Mouse (Mus musculus): ENCODE results near the gene Eps8l1. TPM values are rescaled to one million over a fixed set of nuclear protein-coding genes. Genes with fewer than 3 reads are reported as not detected.

Gene Eps8l1
- polyA plus RNA-seq, 1 experiment from 2014 or later, result 4.2 TPM

DNA sequence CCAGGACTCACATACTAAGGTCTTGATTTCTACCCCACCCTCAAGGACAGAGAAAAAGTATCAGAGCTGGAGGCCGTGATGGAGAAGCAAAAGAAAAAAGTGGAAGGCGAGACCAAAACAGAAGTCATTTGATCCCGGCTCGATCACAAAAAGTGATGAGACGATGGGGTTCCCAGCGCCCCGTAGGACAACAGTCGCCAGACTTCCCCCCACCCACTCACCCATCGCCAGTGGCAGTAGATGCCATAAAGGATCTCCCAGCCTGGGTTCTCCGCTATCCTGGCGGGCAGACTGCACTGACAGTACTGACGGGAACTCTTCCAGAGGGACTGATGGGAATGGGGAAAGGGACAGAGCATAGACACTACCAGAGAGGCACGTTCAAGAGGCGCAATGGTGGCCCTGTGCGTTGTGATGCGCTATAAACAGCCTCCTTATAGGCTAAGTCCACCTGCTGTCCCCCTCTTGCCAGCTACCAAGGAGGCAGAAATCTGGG, 18.4 kb downstream of the Eps8l1 start:
- peak overlapping the region; percentile 78 for H3K9ac ChIP-seq
- peak overlapping the region; percentile 97 for H3K27ac ChIP-seq (replicated peaks)
- H3K4me3 ChIP-seq, result peak overlapping the region; percentile 55
- peaks cover 34% of the 10 kb centered on the region for H3K36me3 ChIP-seq
- WGBS, result 2% methylated on average over 16 of the region's 16 CpGs
- peak overlapping the region; percentile 76 for H3K4me2 ChIP-seq
- H3K4me1 ChIP-seq, result peaks cover 28% of the 10 kb centered on the region
- H3K9me3 ChIP-seq, result no peaks in the 10 kb centered on the region
- ATAC-seq (ENCODE audit: extremely low read depth, insufficient number of reproducible peaks, low FRiP score, low TSS enrichment), result no peak
- peaks cover 24% of the 10 kb centered on the region for H3K27me3 ChIP-seq (replicated peaks)

DNA sequence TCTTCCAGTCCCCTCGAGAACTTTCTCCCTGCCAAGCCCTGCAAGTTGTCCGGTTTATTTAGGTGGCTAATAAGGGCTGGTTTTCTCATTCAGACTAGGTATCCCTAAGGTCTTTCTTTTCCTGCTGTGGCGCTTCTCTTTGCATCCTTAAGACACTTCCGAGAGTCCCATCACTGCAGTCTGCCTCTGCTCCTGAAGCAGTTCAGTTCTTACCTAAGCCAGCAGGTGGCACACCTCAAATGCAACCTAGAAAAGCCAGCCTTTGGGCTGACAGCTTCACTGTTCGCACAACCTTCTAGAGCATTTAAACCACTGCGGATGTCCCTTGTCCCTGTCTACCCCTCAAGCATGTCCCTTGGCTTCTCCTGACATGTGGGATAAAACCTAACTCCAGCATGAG, 19.2 kb downstream of the Eps8l1 start:
- 27% methylated on average over 6 of the region's 6 CpGs for WGBS
- H3K4me3 ChIP-seq, result 0 out of 2 replicates have a peak overlapping the region, but pooled peaks have one; percentile 55
- peaks cover 22% of the 10 kb centered on the region for H3K4me1 ChIP-seq
- peak overlapping the region; percentile 76; the same call in 1 of the 2 replicates for H3K4me2 ChIP-seq
- peak overlapping the region; percentile 45; the same call in 1 of the 2 replicates for H3K9ac ChIP-seq
- H3K9me3 ChIP-seq, result no peaks in the 10 kb centered on the region
- peaks cover 16% of the 10 kb centered on the region for H3K27me3 ChIP-seq (replicated peaks)
- no peak for ATAC-seq (ENCODE audit: extremely low read depth, insufficient number of reproducible peaks, low FRiP score, low TSS enrichment)
- no peak overlapping the region for H3K27ac ChIP-seq (replicated peaks)
- H3K36me3 ChIP-seq, result peaks cover 42% of the 10 kb centered on the region

DNA sequence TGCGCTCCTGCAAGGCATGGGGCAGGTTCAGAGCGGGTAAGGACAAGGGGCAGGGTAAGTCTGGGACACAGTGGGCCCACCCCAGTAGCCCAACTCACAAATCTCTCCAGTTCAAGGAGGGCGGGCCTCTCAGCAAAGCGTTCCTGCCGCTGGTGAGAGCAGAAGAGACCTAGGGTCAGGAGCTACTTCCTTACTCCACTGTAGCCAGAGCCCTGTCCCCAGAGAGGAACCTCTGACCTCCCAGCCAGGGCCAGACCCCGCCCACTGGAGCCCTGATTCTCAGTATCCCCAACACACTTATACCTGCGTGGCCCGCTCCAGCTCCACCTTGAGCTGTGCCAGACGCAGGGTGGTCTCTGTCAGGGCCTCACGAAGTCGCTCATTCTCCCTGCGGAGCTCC, 21.8 kb downstream of the Eps8l1 start:
- Histone ChIP-seq H3K9me3 (no peaks in the 10 kb centered on the region), H3K27me3 (replicated peaks) (no peaks in the 10 kb centered on the region), H3K4me3 (no peak overlapping the region), H3K4me1 (peaks cover 21% of the 10 kb centered on the region), H3K4me2 (no peak overlapping the region), H3K9ac (no peak overlapping the region), H3K27ac (replicated peaks) (no peak overlapping the region), H3K36me3 (peaks cover 67% of the 10 kb centered on the region)
- no peak for ATAC-seq (ENCODE audit: extremely low read depth, insufficient number of reproducible peaks, low FRiP score, low TSS enrichment)
- 84% methylated on average over 12 of the region's 12 CpGs for WGBS

DNA sequence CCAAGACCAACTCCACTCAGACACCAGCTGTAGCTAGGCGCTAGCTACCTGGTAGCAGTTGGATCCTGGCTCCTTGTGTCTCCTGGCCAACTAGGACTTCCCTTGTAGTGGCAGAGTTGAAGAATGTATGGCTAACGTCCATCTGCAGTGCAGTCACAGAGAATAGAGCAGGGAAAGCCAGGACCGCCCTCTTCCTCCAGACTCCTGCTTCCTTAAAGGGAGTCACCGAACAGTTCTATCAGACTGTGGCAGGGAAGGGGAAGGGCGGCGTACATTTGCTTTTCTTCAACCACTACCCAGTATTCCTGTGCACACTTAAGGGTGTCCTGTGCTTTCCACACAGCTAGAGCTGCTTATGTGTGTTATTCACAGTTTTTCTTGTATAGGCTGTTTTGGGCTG, 30.8 kb downstream of the Eps8l1 start:
- Histone ChIP-seq H3K4me2 (no peak overlapping the region), H3K9me3 (no peaks in the 10 kb centered on the region), H3K27ac (replicated peaks) (peak overlapping the region; percentile 83), H3K4me1 (peaks cover 35% of the 10 kb centered on the region), H3K27me3 (replicated peaks) (no peaks in the 10 kb centered on the region), H3K4me3 (no peak overlapping the region), H3K36me3 (peaks cover 93% of the 10 kb centered on the region), H3K9ac (0 out of 2 replicates have a peak overlapping the region, but pooled peaks have one; percentile 58)
- ATAC-seq (ENCODE audit: extremely low read depth, insufficient number of reproducible peaks, low FRiP score, low TSS enrichment), result 0 out of 2 replicates have a peak, but pooled peaks have one; percentile 39
- WGBS, result 54% methylated on average over 6 of the region's 6 CpGs

DNA sequence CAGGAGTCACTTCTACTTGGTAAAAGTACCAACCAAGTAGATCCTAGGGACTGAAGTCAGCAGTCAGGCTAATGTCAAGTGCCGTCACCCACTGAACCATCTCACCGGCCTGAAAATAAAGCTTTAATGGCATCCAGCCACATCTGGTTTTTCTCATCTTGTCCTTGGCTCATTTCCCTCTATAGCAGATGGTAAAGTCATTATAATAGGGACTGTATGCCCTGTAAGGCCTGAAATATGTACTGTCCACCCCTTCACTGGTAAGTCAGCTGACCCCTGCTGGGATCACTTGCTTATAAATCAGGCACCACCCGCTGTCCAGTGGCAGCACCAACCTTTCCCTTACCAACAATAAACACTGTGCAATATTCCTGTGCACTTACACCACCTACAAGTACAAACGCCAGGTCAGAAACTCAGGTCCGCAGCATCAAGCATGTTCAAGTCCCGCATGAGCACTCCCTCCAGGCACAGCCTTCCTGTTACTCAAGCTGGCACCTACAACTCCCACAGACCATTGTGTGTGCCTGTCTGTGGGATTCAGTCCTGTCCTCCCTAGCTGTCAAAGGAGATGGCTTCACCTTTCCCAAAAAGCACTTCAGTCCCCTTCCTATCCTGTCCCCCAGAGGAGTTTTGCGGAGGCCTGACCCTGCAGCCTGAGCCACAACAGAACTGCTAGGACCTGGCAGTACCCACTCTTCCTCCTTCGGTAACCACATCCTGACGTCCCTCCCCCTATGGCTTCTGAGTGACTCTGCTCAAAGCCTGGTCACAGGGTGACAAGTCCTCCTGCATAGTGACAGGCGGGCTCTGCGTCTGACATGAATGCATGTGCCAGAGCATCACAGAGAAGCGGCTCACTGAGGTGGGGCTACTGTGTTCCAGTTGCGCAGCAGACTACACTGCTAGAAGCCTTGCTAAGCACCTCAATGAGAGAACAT, 32.1 kb downstream of the Eps8l1 start:
- ATAC-seq (ENCODE audit: extremely low read depth, insufficient number of reproducible peaks, low FRiP score, low TSS enrichment), result no peak
- H3K9ac ChIP-seq, result peak overlapping the region; percentile 58
- WGBS, result 76% methylated on average over 13 of the region's 13 CpGs
- H3K4me1 ChIP-seq, result peaks cover 41% of the 10 kb centered on the region
- peak overlapping the region; percentile 83 for H3K27ac ChIP-seq (replicated peaks)
- no peak overlapping the region for H3K4me2 ChIP-seq
- H3K27me3 ChIP-seq (replicated peaks), result no peaks in the 10 kb centered on the region
- no peak overlapping the region for H3K4me3 ChIP-seq
- peaks cover 93% of the 10 kb centered on the region for H3K36me3 ChIP-seq
- H3K9me3 ChIP-seq, result no peaks in the 10 kb centered on the region

DNA sequence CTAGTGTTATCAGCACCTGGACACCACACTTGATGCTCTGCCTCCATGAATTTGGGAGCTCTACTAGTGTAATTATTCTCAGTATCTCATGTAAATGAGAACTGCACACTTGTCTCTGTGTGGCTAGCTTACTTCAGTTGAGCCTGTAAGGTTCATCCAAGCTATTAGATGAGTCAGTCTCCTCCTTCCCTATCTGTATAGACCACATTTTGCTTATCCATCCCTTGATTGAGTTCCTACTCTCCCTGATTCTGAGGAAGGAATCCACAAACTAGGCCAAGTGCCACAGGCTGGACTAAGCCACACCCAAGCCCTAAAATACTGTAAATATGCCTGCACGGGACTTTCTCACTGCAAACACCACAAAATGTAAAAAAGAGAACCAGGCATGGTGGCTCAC, 33.5 kb downstream of the Eps8l1 start:
- H3K4me3 ChIP-seq, result no peak overlapping the region
- no peaks in the 10 kb centered on the region for H3K9me3 ChIP-seq
- no peak for ATAC-seq (ENCODE audit: extremely low read depth, insufficient number of reproducible peaks, low FRiP score, low TSS enrichment)
- no peak overlapping the region for H3K9ac ChIP-seq
- WGBS, result 73% methylated on average over 1 of the region's 1 CpGs
- peaks cover 81% of the 10 kb centered on the region for H3K36me3 ChIP-seq
- H3K27me3 ChIP-seq (replicated peaks), result no peaks in the 10 kb centered on the region
- H3K4me1 ChIP-seq, result peaks cover 56% of the 10 kb centered on the region
- H3K27ac ChIP-seq (replicated peaks), result no peak overlapping the region
- no peak overlapping the region for H3K4me2 ChIP-seq

DNA sequence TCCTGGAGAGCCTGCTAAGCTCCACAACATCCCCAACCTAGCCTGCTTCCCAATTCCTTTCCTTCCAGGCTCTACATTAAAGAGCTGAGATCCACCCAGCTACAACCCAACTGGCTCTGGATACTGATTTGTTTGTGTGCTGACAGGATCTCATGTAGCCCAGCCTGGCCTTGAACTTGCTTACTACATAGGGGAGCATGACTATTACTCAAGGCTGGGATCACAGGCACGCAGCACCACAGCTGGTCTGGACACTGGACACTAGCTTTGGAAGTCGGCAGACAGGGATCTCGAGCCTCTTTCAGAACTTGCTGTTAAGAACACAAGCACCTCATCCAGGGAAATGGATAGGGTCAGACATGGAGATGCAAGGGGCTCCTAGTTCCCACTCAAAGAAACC, 36.0 kb downstream of the Eps8l1 start:
- 93% methylated on average over 3 of the region's 3 CpGs for WGBS
- Histone ChIP-seq H3K27ac (replicated peaks) (no peak overlapping the region), H3K27me3 (replicated peaks) (no peaks in the 10 kb centered on the region), H3K36me3 (peaks cover 63% of the 10 kb centered on the region), H3K9ac (no peak overlapping the region), H3K4me2 (no peak overlapping the region), H3K9me3 (no peaks in the 10 kb centered on the region), H3K4me3 (no peak overlapping the region), H3K4me1 (peaks cover 63% of the 10 kb centered on the region)
- ATAC-seq (ENCODE audit: extremely low read depth, insufficient number of reproducible peaks, low FRiP score, low TSS enrichment), result no peak

DNA sequence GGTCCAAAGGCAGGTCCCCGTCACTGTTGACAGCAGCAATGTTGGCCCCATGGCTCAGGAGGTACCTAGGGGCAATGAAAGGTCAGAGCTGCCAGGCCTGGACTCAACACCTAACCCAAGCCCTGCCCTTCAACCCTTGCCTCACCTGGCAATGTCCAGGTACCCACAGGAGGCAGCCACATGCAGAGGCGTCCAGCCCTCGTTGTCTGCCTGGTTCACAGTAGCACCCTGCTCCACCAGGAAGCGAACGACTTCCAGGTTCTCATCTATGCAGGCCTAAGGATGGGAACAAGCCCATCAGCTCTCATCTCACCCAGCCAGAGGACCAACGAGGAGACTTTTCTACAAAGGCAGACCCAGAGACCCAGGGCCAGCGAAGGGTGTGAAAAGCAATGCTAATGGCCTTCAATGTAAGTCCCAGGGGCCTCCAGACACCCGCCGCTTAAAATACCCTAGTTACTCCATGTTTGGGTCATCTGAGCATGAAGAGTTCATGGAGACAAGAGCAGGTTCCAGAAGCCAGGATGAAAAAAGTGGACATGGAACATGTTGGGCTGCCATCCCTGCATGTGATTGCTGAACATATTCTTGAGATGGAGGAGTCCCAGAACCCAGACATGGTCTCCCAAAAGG, 36.9 kb downstream of the Eps8l1 start:
- Histone ChIP-seq H3K4me1 (peaks cover 58% of the 10 kb centered on the region), H3K27me3 (replicated peaks) (no peaks in the 10 kb centered on the region), H3K4me3 (no peak overlapping the region), H3K9me3 (no peaks in the 10 kb centered on the region), H3K4me2 (0 out of 2 replicates have a peak overlapping the region, but pooled peaks have one; percentile 94), H3K9ac (peak overlapping the region; percentile 98; the same call in 1 of the 2 replicates), H3K36me3 (peaks cover 54% of the 10 kb centered on the region), H3K27ac (replicated peaks) (peak overlapping the region; percentile 66; the same call in 1 of the 2 replicates)
- ATAC-seq (ENCODE audit: extremely low read depth, insufficient number of reproducible peaks, low FRiP score, low TSS enrichment), result no peak
- WGBS, result 82% methylated on average over 9 of the region's 9 CpGs

DNA sequence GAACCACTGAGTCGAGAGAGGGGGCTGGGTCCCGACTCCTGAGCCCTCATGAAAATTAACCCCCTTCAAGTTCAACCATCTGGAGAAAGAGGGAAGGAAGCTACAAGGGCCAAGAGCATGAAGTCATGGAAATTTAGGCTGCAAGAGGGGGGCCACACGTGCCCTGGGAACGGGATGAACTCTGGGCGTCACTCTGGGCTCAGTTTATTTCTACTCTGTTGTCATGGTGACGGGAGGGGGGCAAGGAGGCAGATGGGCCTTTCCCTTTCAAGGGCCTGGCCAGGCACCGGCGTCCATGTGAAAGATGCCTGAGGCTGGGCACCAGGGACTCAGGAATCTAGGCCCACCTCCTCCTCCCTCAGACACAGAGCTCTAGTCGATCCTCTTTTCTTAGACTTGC, 37.8 kb downstream of the Eps8l1 start:
- H3K36me3 ChIP-seq, result peaks cover 45% of the 10 kb centered on the region
- H3K9me3 ChIP-seq, result no peaks in the 10 kb centered on the region
- H3K27ac ChIP-seq (replicated peaks), result peak overlapping the region; percentile 66
- 17% methylated on average over 9 of the region's 9 CpGs for WGBS
- H3K4me1 ChIP-seq, result peaks cover 55% of the 10 kb centered on the region
- no peak for ATAC-seq (ENCODE audit: extremely low read depth, insufficient number of reproducible peaks, low FRiP score, low TSS enrichment)
- peak overlapping the region; percentile 90 for H3K4me3 ChIP-seq
- H3K9ac ChIP-seq, result peak overlapping the region; percentile 98
- no peaks in the 10 kb centered on the region for H3K27me3 ChIP-seq (replicated peaks)
- H3K4me2 ChIP-seq, result peak overlapping the region; percentile 94

DNA sequence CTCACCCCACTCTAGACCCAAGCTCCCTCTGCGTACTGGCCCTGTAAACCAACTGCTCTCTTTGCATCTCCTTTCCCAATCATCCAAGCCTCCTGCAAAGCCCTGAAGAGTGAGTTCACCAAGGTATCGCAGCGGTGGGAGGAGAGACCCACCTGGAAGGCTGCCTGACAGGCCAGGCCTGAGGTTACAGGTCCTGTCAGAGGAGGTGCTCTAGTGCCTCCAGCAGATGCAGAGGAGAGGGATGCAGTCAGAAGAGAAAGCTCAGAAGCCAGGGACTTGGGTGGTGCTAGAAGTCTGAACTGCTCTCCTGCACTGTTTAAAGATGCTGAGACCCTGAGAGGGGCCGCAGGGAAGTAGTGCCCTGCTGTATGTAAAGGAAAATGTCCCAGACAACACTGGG, 38.6 kb downstream of the Eps8l1 start:
- Histone ChIP-seq H3K4me3 (peak overlapping the region; percentile 90), H3K27ac (replicated peaks) (peak overlapping the region; percentile 66), H3K9me3 (no peaks in the 10 kb centered on the region), H3K36me3 (peaks cover 38% of the 10 kb centered on the region), H3K4me2 (peak overlapping the region; percentile 94), H3K27me3 (replicated peaks) (no peaks in the 10 kb centered on the region), H3K4me1 (peaks cover 52% of the 10 kb centered on the region), H3K9ac (peak overlapping the region; percentile 98)
- WGBS, result 69% methylated on average over 4 of the region's 4 CpGs
- ATAC-seq (ENCODE audit: extremely low read depth, insufficient number of reproducible peaks, low FRiP score, low TSS enrichment), result no peak

DNA sequence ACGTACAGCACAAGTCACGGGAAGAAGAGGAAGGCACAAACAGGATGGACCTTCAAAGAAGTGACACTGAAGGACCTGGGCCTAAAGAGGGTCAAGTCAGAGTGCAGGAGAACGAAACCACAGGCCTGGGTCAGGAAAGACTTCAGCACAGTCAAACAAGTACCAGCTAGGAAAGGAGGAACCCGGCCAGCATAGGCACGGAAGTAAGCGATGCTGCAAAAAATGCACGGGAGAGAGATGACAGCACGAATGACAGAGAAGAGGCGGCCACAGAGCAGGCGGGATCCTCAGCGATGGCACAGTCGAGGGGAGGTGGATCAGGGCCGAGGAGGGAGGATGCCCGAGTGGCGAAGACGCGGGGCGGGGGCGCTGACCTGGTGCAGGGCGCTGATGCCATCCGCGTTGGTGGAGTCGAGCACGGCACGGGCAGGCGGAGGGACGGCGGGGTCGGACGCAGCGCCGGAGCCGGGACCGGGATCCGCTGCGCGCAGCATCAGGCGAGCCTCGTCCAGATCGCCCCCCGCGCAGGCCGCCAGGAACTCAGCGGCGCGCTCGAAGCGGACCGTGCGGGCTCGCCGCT, 40.5 kb downstream of the Eps8l1 start:
- H3K9ac ChIP-seq, result peak overlapping the region; percentile 98
- H3K4me2 ChIP-seq, result peak overlapping the region; percentile 94
- peak overlapping the region; percentile 85 for H3K27ac ChIP-seq (replicated peaks)
- H3K4me1 ChIP-seq, result peaks cover 60% of the 10 kb centered on the region
- peak; percentile 19 for ATAC-seq (ENCODE audit: extremely low read depth, insufficient number of reproducible peaks, low FRiP score, low TSS enrichment)
- H3K36me3 ChIP-seq, result peaks cover 22% of the 10 kb centered on the region
- under 1% methylated on average over 46 of the region's 52 CpGs for WGBS
- H3K4me3 ChIP-seq, result peak overlapping the region; percentile 90
- H3K9me3 ChIP-seq, result no peaks in the 10 kb centered on the region
- no peaks in the 10 kb centered on the region for H3K27me3 ChIP-seq (replicated peaks)

Measured in heart, embryonic 13.5 days (tissue).